Mouse (Mus musculus): Measurements from ENCODE around the gene Tln1. TPM values are rescaled to one million over a fixed set of nuclear protein-coding genes. Genes with fewer than 3 reads are reported as not detected.
"Not testable (repeated sequence)": the region's sequence is repeated elsewhere in the genome, so short reads cannot be mapped to it uniquely, and the experiment has no call there.

The Tln1 gene
- 10 to 100 TPM; 52.3 to 62.4 TPM for total RNA-seq (2021)
- long read RNA-seq, experiment 1, full-length matches to known transcripts = 15 of 76 reads
- long read RNA-seq, experiment 1, partial matches to known transcripts = 56 of 76 reads
- long read RNA-seq, experiment 1, other reads (novel, unspliced or antisense) = 5 of 76 reads
- long read RNA-seq, experiment 2, full-length matches to known transcripts = 10 of 56 reads
- long read RNA-seq, experiment 2, partial matches to known transcripts = 42 of 56 reads
- long read RNA-seq, experiment 2, other reads (novel, unspliced or antisense) = 4 of 56 reads

DNA sequence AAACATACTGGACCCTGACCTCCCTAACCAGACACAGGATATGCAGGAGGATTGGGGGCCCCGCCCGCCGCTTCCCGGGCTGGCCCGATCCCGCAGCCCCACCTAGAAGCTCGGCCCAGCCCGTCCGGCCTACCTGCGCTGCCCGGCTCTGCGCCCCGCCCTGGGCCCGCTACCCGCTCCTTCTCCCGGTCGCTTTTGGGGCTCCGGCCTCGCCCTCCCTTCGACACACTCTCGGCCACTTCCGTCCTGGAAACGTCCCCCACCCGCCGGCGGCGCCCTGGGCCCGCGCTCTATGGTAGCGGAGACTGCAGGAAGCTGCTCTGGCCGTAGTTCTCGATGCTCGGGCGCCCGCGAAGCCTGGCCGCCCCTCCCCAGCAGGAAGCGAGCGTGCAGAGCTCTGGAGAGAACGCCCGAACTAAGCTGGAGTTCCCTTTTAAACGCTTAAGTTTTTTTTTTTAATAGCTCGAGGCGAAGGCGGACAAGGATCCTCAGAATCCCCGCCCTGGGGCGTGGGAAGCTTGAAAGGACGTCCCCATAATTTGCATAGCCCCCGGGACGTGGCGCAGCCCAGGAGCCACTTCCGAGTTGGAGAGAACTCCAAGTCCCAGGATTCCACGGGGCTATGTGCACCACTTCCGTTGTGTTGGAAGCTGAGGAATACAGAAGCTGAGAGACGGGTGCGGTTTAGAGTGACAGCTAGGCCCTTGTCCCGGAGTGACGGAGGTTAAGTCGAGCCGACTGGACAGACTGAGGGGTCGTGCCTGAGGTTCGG, at the start of gene Tln1, which contains the start of gene Creb3:
Tln1 (minus strand) TSS at position 695 of the 772 bp plus-strand sequence.
Creb3 (plus strand) TSS at position 336 of the 772 bp plus-strand sequence.
- intact Hi-C loops (cut with DNase I) = loop anchor here (2.0 to 5.0 kb wide), 2 partner anchors 17 to 95 kb away; partner anchors contain the start of genes Gba2, Hint2 and Rgp1

GRCm38 (mm10) chr4:43604751-43605685, 42.5 kb upstream of the Tln1 start:
- intact Hi-C loops (cut with DNase I) = no loop called here
- Histone ChIP-seq H3K4me3 (no peak overlapping the region), H3K27ac (no peak overlapping the region)
- no peak for DNase-seq
- no peak for TF ChIP-seq CTCF (IDR thresholded peaks at IDR 0.05)

More for the DNA sequence above, at the start of gene Tln1, which contains the start of gene Creb3:
- peak within 1 kb of the TSS; percentile 99 for H3K27ac ChIP-seq
- peak within 1 kb of the TSS; percentile 83 for H3K4me3 ChIP-seq
- peak; percentile 19; the same call in 1 of the 2 replicates for TF ChIP-seq CTCF (IDR thresholded peaks at IDR 0.05)
- DNase-seq = peak; percentile 95

GRCm38 (mm10) chr4:43604099-43604498, 41.6 kb upstream of the Tln1 start:
- TF ChIP-seq CTCF (IDR thresholded peaks at IDR 0.05) = no peak
- intact Hi-C loops (cut with DNase I) = no loop called here
- no peak overlapping the region for H3K27ac ChIP-seq
- no peak overlapping the region for H3K4me3 ChIP-seq
- DNase-seq = no peak

DNA sequence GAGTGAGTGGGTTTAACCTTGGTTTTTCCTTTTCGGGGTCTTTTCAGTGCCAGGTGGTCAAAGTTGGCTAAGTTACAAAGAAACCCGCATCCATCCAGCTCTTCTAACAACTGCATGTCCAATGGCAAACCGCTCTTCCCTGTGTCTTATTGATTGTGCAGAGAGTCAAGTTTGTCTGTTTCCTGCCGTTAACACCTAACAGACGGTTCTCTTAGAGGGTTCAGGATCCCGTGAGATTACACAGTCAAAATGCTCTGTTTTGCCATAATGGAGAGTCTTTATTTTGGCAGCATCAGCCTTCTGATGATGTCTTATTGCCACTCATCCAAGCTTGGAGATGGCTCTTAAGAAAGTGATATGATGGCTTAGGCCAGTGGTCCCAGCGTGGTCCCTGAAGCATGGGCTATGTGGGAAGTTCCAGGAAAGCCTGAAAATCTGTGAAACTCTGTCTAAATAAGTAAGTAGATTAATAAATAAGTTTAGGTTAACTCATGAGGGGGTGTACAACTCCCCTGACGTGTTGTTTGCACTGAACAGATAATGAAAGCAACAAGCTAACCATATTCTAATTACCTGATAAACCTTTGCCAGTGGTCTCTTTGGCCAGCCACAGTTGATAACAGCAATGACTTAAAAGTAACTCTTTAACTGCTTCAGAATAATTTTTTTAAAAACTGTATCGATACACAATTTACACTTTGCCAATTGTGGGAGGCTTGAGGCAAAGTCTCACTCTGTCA, 37.9 kb upstream of the Tln1 start:
- intact Hi-C loops (cut with DNase I) = no loop called here
- Histone ChIP-seq H3K4me3 (no peak overlapping the region), H3K27ac (no peak overlapping the region)
- no peak for DNase-seq
- no peak for TF ChIP-seq CTCF (IDR thresholded peaks at IDR 0.05)

- intact Hi-C loops (cut with DNase I) = no loop called here
- no peak for TF ChIP-seq CTCF (IDR thresholded peaks at IDR 0.05)
- H3K27ac ChIP-seq = no peak overlapping the region
- DNase-seq = no peak
- H3K4me3 ChIP-seq = no peak overlapping the region
These were observed 36.3 kb upstream of the Tln1 start for GRCm38 (mm10) chr4:43598650-43599380.

DNA sequence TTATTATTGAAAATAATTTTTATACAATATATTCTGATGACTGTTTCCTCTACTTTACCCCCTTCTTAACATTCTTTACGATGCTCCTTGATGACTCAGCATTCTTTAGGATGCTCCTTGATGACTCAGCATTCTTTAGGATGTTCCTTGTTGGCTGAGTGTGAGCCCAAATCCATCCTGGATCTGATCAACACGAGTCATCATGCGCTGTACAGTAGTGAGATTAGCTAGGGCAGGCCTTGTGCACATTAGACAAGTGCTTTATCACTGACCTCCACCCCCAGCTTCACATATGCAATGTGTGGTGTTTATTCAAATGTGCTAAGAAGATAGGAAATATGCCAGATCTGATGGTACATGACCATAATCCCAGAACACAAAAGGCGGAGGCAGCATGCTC, 35.7 kb upstream of the Tln1 start:
- intact Hi-C loops (cut with DNase I) = no loop called here
- Histone ChIP-seq H3K27ac (no peak overlapping the region), H3K4me3 (no peak overlapping the region)
- no peak for TF ChIP-seq CTCF (IDR thresholded peaks at IDR 0.05)
- no peak for DNase-seq

DNA sequence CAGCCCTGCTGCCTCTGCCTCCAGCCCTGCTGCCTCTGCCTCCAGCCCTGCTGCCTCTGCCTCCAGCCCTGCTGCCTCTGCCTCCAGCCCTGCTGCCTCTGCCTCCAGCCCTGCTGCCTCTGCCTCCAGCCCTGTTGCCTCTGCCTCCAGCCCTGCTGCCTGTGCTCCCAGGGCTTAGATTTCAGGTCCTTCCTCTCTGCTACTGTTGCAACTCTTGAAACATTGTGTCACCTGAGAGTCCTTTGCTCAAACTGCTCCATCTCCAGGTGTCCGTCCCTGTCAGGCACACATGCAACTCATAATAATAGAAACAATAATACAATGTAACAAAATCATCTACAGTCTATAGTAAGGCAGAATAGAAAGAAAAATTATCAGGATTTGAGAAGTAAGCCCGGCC, 34.1 kb upstream of the Tln1 start:
- DNase-seq; intact Hi-C loops (cut with DNase I); H3K27ac ChIP-seq; H3K4me3 ChIP-seq: not testable (repeated sequence)

- intact Hi-C loops (cut with DNase I) = no loop called here
- Histone ChIP-seq H3K27ac (no peak overlapping the region), H3K4me3 (no peak overlapping the region)
- DNase-seq = no peak
- TF ChIP-seq CTCF (IDR thresholded peaks at IDR 0.05) = no peak
These were observed 31.0 kb upstream of the Tln1 start for GRCm38 (mm10) chr4:43593453-43593852.

DNA sequence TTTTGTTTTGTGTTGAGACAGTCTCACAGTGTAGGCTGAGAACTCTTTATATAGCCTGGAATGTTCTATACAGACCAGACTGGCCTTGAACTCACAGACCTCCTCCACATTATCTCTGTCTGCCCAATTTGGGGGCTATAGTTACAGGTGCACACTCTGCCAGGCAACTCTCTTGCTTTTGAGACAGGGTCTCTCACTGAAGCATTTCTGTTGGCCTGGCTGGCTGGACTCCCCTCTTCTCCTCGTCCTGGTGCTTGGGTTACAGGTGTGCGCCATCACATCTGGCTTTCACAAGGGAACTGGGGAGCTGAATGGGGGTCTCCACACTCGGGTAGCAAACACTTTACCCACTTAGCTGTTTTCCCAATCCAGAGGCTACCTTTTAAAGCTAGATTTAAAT, 29.5 kb upstream of the Tln1 start:
- DNase-seq = no peak
- no peak for TF ChIP-seq CTCF (IDR thresholded peaks at IDR 0.05)
- no peak overlapping the region for H3K4me3 ChIP-seq
- intact Hi-C loops (cut with DNase I) = no loop called here
- no peak overlapping the region for H3K27ac ChIP-seq

DNA sequence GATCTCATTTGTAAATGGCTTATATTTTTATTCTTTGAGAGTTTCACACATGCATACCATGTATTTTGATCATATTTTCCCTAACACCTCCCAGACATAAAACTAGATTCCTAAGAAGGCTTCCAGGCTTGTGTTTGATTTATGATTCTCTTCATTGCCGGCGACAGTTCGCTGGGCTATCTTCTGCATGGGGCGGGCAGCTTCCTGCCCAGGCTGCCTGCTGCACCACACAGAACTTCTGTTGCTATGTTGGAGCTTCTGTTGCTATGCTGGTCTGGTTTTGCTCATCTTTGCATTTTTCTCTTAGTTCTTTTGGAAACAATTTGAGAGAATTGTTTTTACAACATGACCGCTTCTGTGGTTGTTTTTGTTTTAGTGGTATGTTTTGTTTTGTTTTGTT, 29.1 kb upstream of the Tln1 start:
- intact Hi-C loops (cut with DNase I) = no loop called here
- no peak for DNase-seq
- TF ChIP-seq CTCF (IDR thresholded peaks at IDR 0.05) = no peak
- Histone ChIP-seq H3K27ac (no peak overlapping the region), H3K4me3 (no peak overlapping the region)

- intact Hi-C loops (cut with DNase I) = no loop called here
- no peak overlapping the region for H3K4me3 ChIP-seq
- peak; percentile 23 for DNase-seq
- TF ChIP-seq CTCF (IDR thresholded peaks at IDR 0.05) = no peak
- H3K27ac ChIP-seq = peak overlapping the region; percentile 81
These were observed 25.2 kb upstream of the Tln1 start for GRCm38 (mm10) chr4:43587681-43588080.

All from gastrocnemius, adult 2 months (tissue).